Mouse (Mus musculus) forebrain, embryonic 14.5 days (tissue): ENCODE data around the gene Cited4. TPM values are rescaled to one million over a fixed set of nuclear protein-coding genes. Genes with fewer than 3 reads are reported as not detected.

Source experiments
- ATAC-seq: fragments of 200-750 bp; cut with Nextera tagmentation; 2 replicates; pipeline ENCODE4 v1.8.0; 2017; ENCODE audit warnings: mild to moderate bottlenecking, moderate library complexity
- DNase-seq: peaks from one replicate; pipeline ENCODE4 v3.0.0-alpha.2; 2015; ENCODE audit warnings: low spot score
- H3K27ac ChIP-seq: fragments of 300-500 bp; sonication (generic); 2 replicates; pipeline ENCODE4 v1.5.1; 2014; ENCODE audit warnings: low read depth, mild to moderate bottlenecking, control low read depth, low read length, moderate library complexity
- H3K27me3 ChIP-seq: fragments of 300-500 bp; sonication (generic); replicated peaks from 2 replicates; pipeline ENCODE4 v1.6.1; 2014; ENCODE audit warnings: low read length, control low read depth, mixed read lengths; ENCODE audit not compliant: control insufficient read depth, insufficient read depth
- H3K36me3 ChIP-seq: fragments of 300-500 bp; sonication (generic); 2 replicates; pipeline ENCODE4 v1.6.1; 2014; ENCODE audit warnings: low read length, control low read depth; ENCODE audit not compliant: control insufficient read depth, insufficient read depth
- H3K4me1 ChIP-seq: fragments of 300-500 bp; sonication (generic); 2 replicates; pipeline ENCODE4 v1.6.1; 2014; ENCODE audit warnings: antibody characterized with exemption, low read length, control low read depth; ENCODE audit not compliant: control insufficient read depth, insufficient read depth
- H3K4me2 ChIP-seq: fragments of 300-500 bp; sonication (generic); 2 replicates; pipeline ENCODE4 v1.6.1; 2014; ENCODE audit warnings: mild to moderate bottlenecking, control low read depth, low read length
- H3K4me3 ChIP-seq: fragments of 300-500 bp; sonication (generic); 2 replicates; pipeline ENCODE4 v1.5.1; 2014; ENCODE audit warnings: low read depth, low read length, control low read depth
- H3K9ac ChIP-seq: fragments of 300-500 bp; sonication (generic); 2 replicates; pipeline ENCODE4 v1.6.1; 2014; ENCODE audit warnings: mild to moderate bottlenecking, low read length, control low read depth, moderate library complexity
- H3K9me3 ChIP-seq: fragments of 300-500 bp; sonication (generic); replicated peaks from 2 replicates; pipeline ENCODE4 v1.6.1; 2016; ENCODE audit warnings: low read length, control low read depth, mixed read lengths; ENCODE audit not compliant: control insufficient read depth
- WGBS: fragments of 180-500 bp; shearing (Covaris S2); extraction: QIAGEN DNeasy Blood & Tissue Kit; methylation state at CpG from one replicate; pipeline ENCODE4 v1.1.7; 2014; 5-methylcytosine and 5-hydroxymethylcytosine counted together
- polyA plus RNA-seq: library from polyadenylated mRNA; unstranded; fragments of >200 nt; fragmentation: Nextera tagmentation; extraction: Ambion mirVana; gene quantifications from 2 replicates; pipeline ENCODE4 v1.2.1, GENCODE M21; 2014

The Cited4 gene
- polyA plus RNA-seq, 1 experiment from 2014 or later, result 0.23 TPM

DNA sequence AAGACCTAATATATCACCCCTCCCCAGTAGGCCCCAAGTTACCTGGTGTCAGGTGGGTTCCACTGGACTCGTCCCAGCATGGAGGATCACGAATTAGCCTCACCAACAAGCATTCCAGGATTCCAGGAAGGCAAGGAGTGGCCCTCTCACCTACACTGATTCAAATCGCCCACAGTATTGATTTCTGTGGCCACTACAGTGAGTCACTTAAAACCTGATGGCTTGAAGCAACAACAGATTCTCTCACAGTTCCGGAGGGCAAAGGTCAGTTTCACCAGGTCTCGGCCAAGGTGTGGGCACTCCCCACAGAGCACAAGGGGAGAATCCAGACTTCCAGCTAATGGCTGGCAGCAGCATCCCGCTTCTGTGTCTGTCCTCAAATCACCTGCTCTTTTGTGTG lies 22.9 kb downstream of the Cited4 start:
- 69% methylated on average over 6 of the region's 6 CpGs for WGBS
- ATAC-seq, result no peak
- H3K9me3 ChIP-seq, result no peaks in the 10 kb centered on the region

DNA sequence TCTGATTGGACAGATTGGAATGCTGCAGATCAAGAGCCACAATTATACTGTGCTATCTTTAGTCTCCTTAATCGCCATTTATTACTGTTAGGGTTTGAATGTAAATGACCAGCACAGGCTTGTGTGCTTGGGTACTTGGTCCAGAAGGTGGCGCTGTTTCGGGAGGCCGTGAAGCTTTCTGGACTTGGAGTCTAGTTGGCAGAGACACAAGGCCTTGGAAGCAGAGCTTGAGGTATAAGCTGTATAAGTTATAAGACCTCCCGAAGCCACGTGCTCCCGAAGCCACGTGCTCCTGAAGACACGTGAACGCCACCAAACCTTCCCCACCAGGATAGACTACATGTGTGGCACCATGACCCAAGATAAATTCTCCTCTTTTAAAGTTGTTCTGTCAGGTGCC lies 26.3 kb downstream of the Cited4 start:
- Histone ChIP-seq H3K4me1 (no peaks in the 10 kb centered on the region), H3K4me2 (no peak overlapping the region), H3K9me3 (no peaks in the 10 kb centered on the region), H3K27ac (no peak overlapping the region), H3K4me3 (no peak overlapping the region), H3K27me3 (no peaks in the 10 kb centered on the region), H3K9ac (no peak overlapping the region), H3K36me3 (no peaks in the 10 kb centered on the region)
- ATAC-seq (peak; percentile 42; the same call in 1 of the 2 replicates), DNase-seq (peak; percentile 58)
- WGBS, result 39% methylated on average over 10 of the region's 10 CpGs

More for the DNA sequence above, 22.9 kb downstream of the Cited4 start:
- H3K4me3 ChIP-seq, result no peak overlapping the region
- no peaks in the 10 kb centered on the region for H3K4me1 ChIP-seq
- no peaks in the 10 kb centered on the region for H3K36me3 ChIP-seq
- no peak for DNase-seq
- H3K4me2 ChIP-seq, result no peak overlapping the region
- H3K27me3 ChIP-seq, result no peaks in the 10 kb centered on the region
- H3K27ac ChIP-seq, result no peak overlapping the region
- H3K9ac ChIP-seq, result no peak overlapping the region

DNA sequence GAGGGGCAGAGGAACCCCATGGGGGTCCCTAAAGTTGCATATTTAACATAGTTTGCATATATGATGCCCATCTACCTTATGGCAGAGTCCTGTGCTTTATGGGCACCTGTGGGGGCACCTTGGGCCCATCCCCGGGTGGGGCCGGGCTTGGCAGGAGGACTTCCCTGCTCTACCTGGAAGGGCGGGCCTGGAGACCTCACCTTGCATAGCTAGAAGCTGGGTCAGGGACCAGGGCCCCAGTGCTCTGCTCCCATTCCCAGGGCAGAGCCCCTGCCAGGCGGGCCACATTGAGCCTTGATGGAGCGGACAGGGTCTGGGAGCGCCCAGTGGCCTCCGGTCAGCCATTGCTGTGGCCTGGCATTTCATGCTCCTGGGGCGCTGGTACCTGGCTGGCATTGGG lies 31.0 kb downstream of the Cited4 start:
- Histone ChIP-seq H3K9me3 (no peaks in the 10 kb centered on the region), H3K4me1 (no peaks in the 10 kb centered on the region), H3K27ac (no peak overlapping the region), H3K36me3 (no peaks in the 10 kb centered on the region), H3K9ac (no peak overlapping the region), H3K4me3 (no peak overlapping the region), H3K27me3 (peaks cover 13% of the 10 kb centered on the region), H3K4me2 (no peak overlapping the region)
- ATAC-seq, result no peak
- WGBS, result 90% methylated on average over 8 of the region's 8 CpGs
- no peak for DNase-seq

DNA sequence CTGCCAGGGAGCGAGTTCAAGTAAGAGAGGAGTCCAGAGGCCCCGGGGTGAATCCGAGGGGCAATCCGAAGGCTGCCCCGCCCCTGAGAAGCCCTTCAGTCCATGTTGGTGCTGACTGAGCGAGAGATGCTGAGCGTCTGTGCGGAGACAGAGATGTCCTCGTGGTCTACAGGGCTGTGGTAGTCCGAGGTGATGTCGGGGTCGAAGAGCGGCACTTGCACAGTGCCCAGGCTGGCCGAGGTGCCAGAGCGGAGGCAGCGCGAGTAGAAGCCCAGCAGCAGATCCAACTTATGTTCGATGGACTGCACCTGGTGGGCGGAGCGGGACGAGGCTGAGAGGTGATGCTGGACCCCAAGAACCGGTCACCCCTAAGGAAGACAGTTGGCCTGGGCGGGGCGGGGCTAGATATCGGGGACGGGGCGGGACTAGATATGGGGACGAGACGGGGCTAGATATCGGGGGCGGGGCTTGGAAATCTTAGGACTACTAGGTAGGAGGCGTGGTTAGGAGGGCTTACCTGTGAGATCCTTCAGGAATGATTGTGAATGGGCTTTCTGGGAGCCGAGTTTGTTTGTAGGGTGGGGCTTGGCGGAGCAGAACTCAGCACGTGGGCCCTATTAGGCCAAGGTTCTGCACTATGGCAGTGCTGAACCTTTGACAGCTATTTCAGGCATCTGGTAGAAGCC lies 31.6 kb downstream of the Cited4 start:
- no peak overlapping the region for H3K27ac ChIP-seq
- WGBS, result 12% methylated on average over 35 of the region's 35 CpGs
- H3K4me3 ChIP-seq, result no peak overlapping the region; the same call in 1 of the 2 replicates
- no peaks in the 10 kb centered on the region for H3K4me1 ChIP-seq
- 0 out of 2 replicates have a peak overlapping the region, but pooled peaks have one; percentile 18 for H3K4me2 ChIP-seq
- no peaks in the 10 kb centered on the region for H3K36me3 ChIP-seq
- H3K9me3 ChIP-seq, result no peaks in the 10 kb centered on the region
- H3K27me3 ChIP-seq, result peaks cover 13% of the 10 kb centered on the region
- no peak overlapping the region for H3K9ac ChIP-seq
- ATAC-seq (no peak), DNase-seq (no peak)

DNA sequence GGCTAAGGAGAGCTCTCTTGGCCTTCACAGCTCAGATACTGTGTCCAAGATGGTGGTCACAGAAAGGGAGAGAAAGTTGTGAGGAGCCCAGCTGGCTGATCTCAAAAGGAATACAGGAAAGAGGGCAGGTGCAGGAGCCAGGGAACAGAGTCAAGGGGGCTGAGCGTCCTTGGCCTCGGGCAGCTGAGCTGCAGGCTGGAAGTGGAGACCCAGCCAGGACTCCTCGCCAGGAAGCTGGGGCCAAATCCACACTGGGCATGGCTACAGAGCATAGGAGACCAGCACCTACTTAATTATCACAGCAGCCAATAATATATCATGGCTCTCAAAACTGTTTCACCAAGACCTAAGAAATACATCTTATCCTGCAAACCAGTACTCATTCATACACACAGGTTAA lies 34.8 kb downstream of the Cited4 start:
- Histone ChIP-seq H3K27ac (no peak overlapping the region), H3K9ac (no peak overlapping the region), H3K27me3 (peaks cover 13% of the 10 kb centered on the region), H3K4me1 (no peaks in the 10 kb centered on the region), H3K9me3 (no peaks in the 10 kb centered on the region), H3K4me3 (no peak overlapping the region), H3K36me3 (no peaks in the 10 kb centered on the region), H3K4me2 (no peak overlapping the region)
- WGBS, result 76% methylated on average over 3 of the region's 3 CpGs
- no peak for ATAC-seq
- no peak for DNase-seq

DNA sequence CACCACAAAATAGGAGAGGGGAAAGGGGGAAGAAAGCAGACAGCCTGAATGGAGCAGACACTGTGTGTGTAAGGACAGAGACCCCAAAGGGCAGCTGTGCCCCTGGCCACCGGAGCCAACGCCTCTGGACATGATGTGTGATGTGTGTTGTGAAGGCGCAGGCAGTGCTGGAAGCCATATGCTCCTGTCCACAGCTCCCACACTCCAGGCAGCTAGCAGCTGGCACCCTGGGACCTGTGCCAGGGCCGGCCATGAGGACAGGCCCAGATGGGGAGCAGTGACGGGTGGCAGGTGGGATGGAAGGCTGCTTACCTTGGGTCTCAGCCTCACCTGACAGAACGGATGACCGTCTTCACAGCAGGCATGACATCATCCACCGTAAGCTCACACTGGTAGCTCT lies 35.7 kb downstream of the Cited4 start:
- H3K36me3 ChIP-seq, result no peaks in the 10 kb centered on the region
- H3K4me3 ChIP-seq, result no peak overlapping the region
- H3K4me2 ChIP-seq, result no peak overlapping the region
- no peaks in the 10 kb centered on the region for H3K4me1 ChIP-seq
- peak; percentile 37 for DNase-seq
- peaks cover 13% of the 10 kb centered on the region for H3K27me3 ChIP-seq
- H3K9me3 ChIP-seq, result no peaks in the 10 kb centered on the region
- peak; percentile 67; the same call in 1 of the 2 replicates for ATAC-seq
- WGBS, result 77% methylated on average over 8 of the region's 8 CpGs
- no peak overlapping the region; the same call in 1 of the 2 replicates for H3K9ac ChIP-seq
- H3K27ac ChIP-seq, result no peak overlapping the region

DNA sequence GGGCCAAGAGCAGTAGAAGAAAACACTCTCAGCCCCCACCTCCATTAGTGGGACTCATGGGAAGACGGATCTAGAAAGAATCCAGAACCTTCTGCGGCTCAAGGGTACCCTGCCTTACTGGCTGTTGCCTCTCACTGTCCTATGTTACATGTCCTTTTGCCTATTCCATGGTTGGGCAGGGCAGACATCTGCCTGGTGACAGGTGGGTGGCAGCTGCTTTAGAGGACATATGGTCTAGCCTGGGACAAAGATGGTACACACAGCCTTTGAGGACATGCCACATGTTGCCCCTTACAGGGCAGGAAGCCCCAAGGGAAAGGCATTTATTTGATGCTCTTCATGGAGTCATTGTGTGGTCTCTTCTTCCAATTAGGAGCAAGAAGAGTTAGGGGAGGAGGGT lies 36.1 kb downstream of the Cited4 start:
- Histone ChIP-seq H3K27ac (no peak overlapping the region), H3K36me3 (no peaks in the 10 kb centered on the region), H3K4me3 (no peak overlapping the region), H3K27me3 (peaks cover 13% of the 10 kb centered on the region), H3K4me2 (no peak overlapping the region), H3K4me1 (no peaks in the 10 kb centered on the region), H3K9ac (no peak overlapping the region), H3K9me3 (no peaks in the 10 kb centered on the region)
- WGBS, result 96% methylated on average over 2 of the region's 2 CpGs
- ATAC-seq, result no peak
- DNase-seq, result no peak

DNA sequence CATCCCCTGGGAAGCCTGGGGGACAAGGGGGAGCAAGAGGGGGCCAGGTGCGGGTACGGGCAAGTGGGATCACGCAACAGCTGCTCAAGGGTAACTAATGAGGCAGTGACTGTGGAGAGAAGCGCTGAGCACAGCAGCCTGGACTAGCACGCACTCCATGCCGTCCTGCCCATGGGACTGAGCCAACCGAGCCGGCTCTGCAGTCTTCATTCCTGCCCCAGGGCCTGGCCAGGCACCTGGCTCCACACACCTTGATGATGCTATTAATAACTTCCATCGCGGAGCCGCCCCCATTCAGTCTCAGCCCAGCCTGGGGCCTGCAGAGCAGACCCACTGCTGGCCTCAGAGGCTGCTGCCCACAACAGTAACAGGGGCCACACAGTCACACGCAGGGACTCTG lies 45.9 kb downstream of the Cited4 start:
- no peaks in the 10 kb centered on the region for H3K36me3 ChIP-seq
- H3K9ac ChIP-seq, result no peak overlapping the region
- H3K9me3 ChIP-seq, result no peaks in the 10 kb centered on the region
- H3K4me2 ChIP-seq, result no peak overlapping the region
- no peak overlapping the region for H3K4me3 ChIP-seq
- no peak overlapping the region for H3K27ac ChIP-seq
- DNase-seq (no peak), ATAC-seq (no peak)
- WGBS, result 74% methylated on average over 12 of the region's 12 CpGs
- H3K4me1 ChIP-seq, result peaks cover 5% of the 10 kb centered on the region; the same call in 1 of the 2 replicates
- 0 out of 2 replicates have a peak, but pooled peaks cover 4% of the 10 kb centered on the region for H3K27me3 ChIP-seq

DNA sequence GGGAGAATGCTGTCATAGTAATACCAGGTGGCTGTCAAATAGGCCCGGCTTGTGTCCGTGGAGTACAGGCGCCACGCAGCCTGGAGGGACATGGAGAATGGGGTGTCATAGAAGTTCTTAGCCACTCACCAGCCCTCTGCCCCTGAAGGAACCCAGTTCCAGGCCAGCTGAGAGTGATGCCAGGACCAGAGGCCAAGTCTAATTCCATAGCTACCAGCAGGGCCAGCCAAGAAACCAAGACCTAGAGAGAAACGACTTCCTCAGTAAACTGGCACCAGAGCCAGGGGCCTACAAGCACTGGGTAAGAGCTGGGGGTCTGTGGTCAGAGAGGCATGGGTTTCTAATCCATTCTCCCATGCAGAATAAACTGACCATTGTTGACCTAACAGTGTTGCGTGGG lies 46.6 kb downstream of the Cited4 start:
- 91% methylated on average over 6 of the region's 6 CpGs for WGBS
- no peak for ATAC-seq

More for the DNA sequence above, 46.6 kb downstream of the Cited4 start:
- no peaks in the 10 kb centered on the region for H3K9me3 ChIP-seq
- no peaks in the 10 kb centered on the region for H3K36me3 ChIP-seq
- H3K4me2 ChIP-seq, result no peak overlapping the region
- 0 out of 2 replicates have a peak, but pooled peaks cover 4% of the 10 kb centered on the region for H3K27me3 ChIP-seq
- no peak overlapping the region for H3K9ac ChIP-seq
- H3K4me3 ChIP-seq, result no peak overlapping the region
- peaks cover 5% of the 10 kb centered on the region; the same call in 1 of the 2 replicates for H3K4me1 ChIP-seq
- no peak for DNase-seq
- no peak overlapping the region for H3K27ac ChIP-seq
